Mouse (Mus musculus) cortical plate, adult 2 months (tissue): Measurements from ENCODE around the gene Lrp10. TPM values are rescaled to one million over a fixed set of nuclear protein-coding genes. Genes with fewer than 3 reads are reported as not detected.

ENCODE experiments used
- H3K27ac ChIP-seq: fragments of 200-500 bp; 2 replicates; pipeline ENCODE4 v1.5.1; 2012; ENCODE audit warnings: low read length, control low read depth, inconsistent platforms; ENCODE audit not compliant: insufficient read depth
- H3K4me1 ChIP-seq: fragments of 200-500 bp; 2 replicates; pipeline ENCODE4 v1.6.1; 2011; ENCODE audit warnings: low read length; ENCODE audit not compliant: control insufficient read depth, insufficient read depth
- H3K4me3 ChIP-seq: fragments of 200-500 bp; 2 replicates; pipeline ENCODE4 v1.5.1; 2011; ENCODE audit warnings: mild to moderate bottlenecking, low read length, control low read depth; ENCODE audit not compliant: insufficient read depth
- CTCF ChIP-seq: fragments of 200-500 bp; IDR thresholded peaks from 2 replicates; pipeline ENCODE4 v1.5.1; 2011; ENCODE audit warnings: mild to moderate bottlenecking, control low read depth, low read length; ENCODE audit not compliant: insufficient read depth; ENCODE audit errors: extremely low read depth
- POLR2A ChIP-seq: fragments of 200-500 bp; IDR thresholded peaks from 2 replicates; pipeline ENCODE4 v1.6.1; 2011; ENCODE audit warnings: mild to moderate bottlenecking, low read length, control low read depth; ENCODE audit not compliant: insufficient read depth; ENCODE audit errors: extremely low read depth
- polyA plus RNA-seq: library from polyadenylated mRNA; depleted of rRNA; stranded (reverse); fragments of >200 nt; gene quantifications from 2 replicates; pipeline ENCODE4 v1.2.3, GENCODE M21; 2012

The Lrp10 gene
- polyA plus RNA-seq, 1 experiment: 33.0 TPM

GRCm38 (mm10) chr14:54426689-54427398 lies 37.1 kb upstream of the Lrp10 start, which contains the start of gene Mrpl52:
Gene Mrpl52, plus strand, starts transcription at chr14:54426909.
- TF ChIP-seq POLR2A: peak; percentile 70
- TF ChIP-seq CTCF: no peak
- Histone ChIP-seq H3K4me1 (peaks cover 1% of the 10 kb centered on the region; the same call in 1 of the 2 replicates), H3K27ac (peak within 1 kb of the TSS; percentile 14; the same call in 1 of the 2 replicates), H3K4me3 (peak within 1 kb of the TSS; percentile 59)

- peaks cover 1% of the 10 kb centered on the region; the same call in 1 of the 2 replicates for H3K4me1 ChIP-seq
- H3K27ac ChIP-seq: no peak overlapping the region
- TF ChIP-seq POLR2A (no peak), CTCF (no peak)
- no peak overlapping the region; the same call in 1 of the 2 replicates for H3K4me3 ChIP-seq
Observed at GRCm38 (mm10) chr14:54427696-54428095, 36.2 kb upstream of the Lrp10 start.

GRCm38 (mm10) chr14:54428421-54428820 lies 35.5 kb upstream of the Lrp10 start:
- Histone ChIP-seq H3K4me3 (no peak overlapping the region), H3K4me1 (peaks cover 1% of the 10 kb centered on the region; the same call in 1 of the 2 replicates), H3K27ac (no peak overlapping the region)
- TF ChIP-seq POLR2A: no peak
- no peak for TF ChIP-seq CTCF

GRCm38 (mm10) chr14:54429332-54430093 lies 34.4 kb upstream of the Lrp10 start:
- TF ChIP-seq POLR2A (no peak), CTCF (no peak)
- H3K4me3 ChIP-seq: no peak overlapping the region
- no peak overlapping the region for H3K27ac ChIP-seq
- peaks cover 1% of the 10 kb centered on the region; the same call in 1 of the 2 replicates for H3K4me1 ChIP-seq

GRCm38 (mm10) chr14:54430406-54431145 lies 33.4 kb upstream of the Lrp10 start:
- Histone ChIP-seq H3K4me3 (no peak overlapping the region; the same call in 1 of the 2 replicates), H3K27ac (no peak overlapping the region), H3K4me1 (peaks cover 1% of the 10 kb centered on the region; the same call in 1 of the 2 replicates)
- TF ChIP-seq CTCF (no peak), POLR2A (no peak)

GRCm38 (mm10) chr14:54431334-54432077 lies 32.4 kb upstream of the Lrp10 start, which contains the start of gene Mmp14:
Gene Mmp14, plus strand, starts transcription at chr14:54431612.
- H3K4me1 ChIP-seq: no peaks in the 10 kb centered on the region
- no peak within 1 kb of the TSS; the same call in 1 of the 2 replicates for H3K27ac ChIP-seq
- H3K4me3 ChIP-seq: peak within 1 kb of the TSS; percentile 33
- TF ChIP-seq POLR2A (no peak), CTCF (0 out of 2 replicates have a peak, but pooled peaks have one; percentile 31)

- TF ChIP-seq CTCF (no peak), POLR2A (no peak)
- no peak overlapping the region; the same call in 1 of the 2 replicates for H3K27ac ChIP-seq
- no peaks in the 10 kb centered on the region for H3K4me1 ChIP-seq
- peak overlapping the region; percentile 33 for H3K4me3 ChIP-seq
Observed at GRCm38 (mm10) chr14:54432078-54432836, 31.7 kb upstream of the Lrp10 start.

- Histone ChIP-seq H3K27ac (no peak overlapping the region), H3K4me1 (no peaks in the 10 kb centered on the region), H3K4me3 (peak overlapping the region; percentile 33)
- no peak for TF ChIP-seq CTCF
- TF ChIP-seq POLR2A: no peak
Observed at GRCm38 (mm10) chr14:54432837-54433830, 30.8 kb upstream of the Lrp10 start.
